Mouse (Mus musculus) gastrocnemius, postnatal 4 days (tissue): ENCODE measurements around the gene Ctdsp1. TPM values are rescaled to one million over a fixed set of nuclear protein-coding genes. Genes with fewer than 3 reads are reported as not detected.

Source experiments
- DNase-seq, 2 experiments: peaks; one replicate each; pipeline ENCODE4 v3.0.0; 2021 to 2022; ENCODE audit warnings: low spot score in 2 of 2, mixed read lengths in 2 of 2
- microRNA-seq: library from miRNA; unstranded; fragments of <30 nt; microRNA quantifications from one replicate; pipeline ENCODE4 v1.2.0, GENCODE M21; 2021
- total RNA-seq, 2 experiments: library from RNA; stranded (reverse); gene quantifications; 2 replicates each; pipeline ENCODE4 v1.2.3; 2021

Gene Ctdsp1
- total RNA-seq, 2 experiments from 2014 or later: 109 to 135 TPM

DNA sequence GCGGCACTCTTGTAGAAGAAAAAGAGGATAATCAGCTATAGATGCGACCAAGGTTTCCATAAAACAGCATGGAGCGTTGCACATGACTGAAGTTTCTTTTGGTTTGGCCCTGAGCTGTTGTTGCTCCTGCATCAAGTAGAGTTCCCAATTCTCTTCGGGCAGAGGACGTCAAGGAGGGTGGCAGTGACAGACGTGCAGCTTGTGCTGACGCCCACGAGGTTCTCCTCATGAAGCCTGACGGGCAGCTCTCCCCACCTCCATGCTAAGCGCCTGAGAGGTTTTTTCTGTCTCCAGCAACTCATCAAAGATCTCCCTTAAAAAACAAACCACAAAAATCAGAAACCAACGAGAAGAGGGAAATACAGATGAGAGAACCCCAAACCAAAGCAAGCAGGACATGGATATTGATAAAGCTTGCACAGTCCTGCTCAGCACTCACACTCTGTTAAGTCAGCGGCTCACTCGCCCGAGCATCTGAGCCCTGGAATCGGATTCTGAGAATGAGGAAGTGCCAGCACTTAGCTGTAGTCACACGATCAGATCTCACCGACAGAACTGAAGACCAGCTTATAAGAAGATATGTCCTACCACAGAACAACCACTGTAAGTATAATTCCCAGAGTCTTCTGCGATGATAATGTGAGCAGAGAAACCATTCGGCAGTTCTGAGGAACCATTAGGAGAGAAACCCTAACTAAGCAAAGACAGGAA lies 48.0 kb downstream of the Ctdsp1 start:
- no peak for DNase-seq

DNA sequence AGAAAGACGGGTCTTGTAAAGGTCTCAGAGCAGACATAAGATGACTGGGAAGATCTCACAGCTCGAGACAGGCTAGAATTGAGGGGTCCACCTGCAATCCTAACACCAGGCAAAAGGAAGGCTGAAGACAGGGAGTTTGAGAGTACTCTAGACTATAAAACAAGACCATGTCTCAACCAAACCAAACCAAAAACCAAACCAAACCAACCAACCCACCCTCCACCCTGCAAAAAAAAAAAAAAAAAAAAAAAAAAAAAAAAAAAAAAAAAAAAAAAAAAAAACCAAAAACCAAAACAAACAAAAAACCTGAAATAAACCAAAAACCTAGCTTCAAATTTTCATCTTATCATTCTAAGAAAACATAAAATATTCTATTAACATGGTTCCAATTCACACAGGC lies 53.2 kb downstream of the Ctdsp1 start:
- DNase-seq: no peak

Small RNA genes lying within 50 kb of the gene (microRNA-seq; reads per million reads assigned to microRNA genes)
- 14,241 reads per million, percentile 95 among the genes with 10 or more reads in this experiment for gene Mir26b

Other genes with a start within 250 kb of the Ctdsp1 start
- under 1 TPM in 1 of 2 experiments, not detected in 1; 0.08 TPM for gene Cxcr2, start 237.5 kb upstream of the Ctdsp1 start, total RNA-seq
- not detected for gene Cxcr1, start 196.9 kb upstream of the Ctdsp1 start, total RNA-seq
- gene Arpc2, start 155.4 kb upstream of the Ctdsp1 start, total RNA-seq: 100 to 1,000 TPM; 140 to 145 TPM
- gene Gpbar1, start 113.0 kb upstream of the Ctdsp1 start, total RNA-seq: not detected
- 100 to 1,000 TPM; 113 to 117 TPM for gene Aamp, start 106.8 kb upstream of the Ctdsp1 start, total RNA-seq
- 10 to 100 TPM; 83.8 to 91.1 TPM for gene Pnkd, start 106.6 kb upstream of the Ctdsp1 start, total RNA-seq
- 10 to 100 TPM; 63.2 to 68.6 TPM for gene Tmbim1, start 85.9 kb upstream of the Ctdsp1 start, total RNA-seq
- under 1 TPM; 0.23 to 0.25 TPM for gene Catip, start 29.4 kb upstream of the Ctdsp1 start, total RNA-seq
- 1 to 10 TPM; 4.5 to 4.6 TPM for gene Slc11a1, start 16.3 kb upstream of the Ctdsp1 start, total RNA-seq
- under 1 TPM; 0.13 to 0.66 TPM for gene Vil1, start 17.9 kb downstream of the Ctdsp1 start, total RNA-seq
- gene Cnot9, start 114.5 kb downstream of the Ctdsp1 start, total RNA-seq: 10 to 100 TPM; 30.0 to 30.2 TPM
- gene Plcd4, start 151.4 kb downstream of the Ctdsp1 start, total RNA-seq: 10 to 100 TPM; 40.6 to 44.9 TPM
- 10 to 100 TPM; 19.7 to 20.5 TPM for gene Usp37, start 152.8 kb downstream of the Ctdsp1 start, total RNA-seq
- gene Zfp142, start 196.7 kb downstream of the Ctdsp1 start, total RNA-seq: 10 to 100 TPM; 12.5 to 14.3 TPM
- 10 to 100 TPM; 14.2 to 14.6 TPM for gene Bcs1l, start 196.8 kb downstream of the Ctdsp1 start, total RNA-seq
- 10 to 100 TPM; 24.5 to 33.1 TPM for gene Rnf25, start 209.9 kb downstream of the Ctdsp1 start, total RNA-seq
- 1 to 10 TPM; 2.8 to 3.0 TPM for gene Stk36, start 209.9 kb downstream of the Ctdsp1 start, total RNA-seq